Mouse (Mus musculus) olfactory bulb, adult 2 months (tissue): Measurements from ENCODE around the gene Otulinl.

ENCODE experiments used
- CTCF ChIP-seq: fragments of 200-500 bp; IDR thresholded peaks from 2 replicates; pipeline ENCODE4 v1.5.1; 2012; ENCODE audit warnings: low read depth, mild to moderate bottlenecking, low read length, moderate library complexity; ENCODE audit not compliant: insufficient read depth
- POLR2A ChIP-seq: fragments of 200-500 bp; IDR thresholded peaks from 2 replicates; pipeline ENCODE4 v1.6.1; 2012; ENCODE audit warnings: mild to moderate bottlenecking, low read depth, low read length, moderate library complexity; ENCODE audit not compliant: insufficient read depth

DNA sequence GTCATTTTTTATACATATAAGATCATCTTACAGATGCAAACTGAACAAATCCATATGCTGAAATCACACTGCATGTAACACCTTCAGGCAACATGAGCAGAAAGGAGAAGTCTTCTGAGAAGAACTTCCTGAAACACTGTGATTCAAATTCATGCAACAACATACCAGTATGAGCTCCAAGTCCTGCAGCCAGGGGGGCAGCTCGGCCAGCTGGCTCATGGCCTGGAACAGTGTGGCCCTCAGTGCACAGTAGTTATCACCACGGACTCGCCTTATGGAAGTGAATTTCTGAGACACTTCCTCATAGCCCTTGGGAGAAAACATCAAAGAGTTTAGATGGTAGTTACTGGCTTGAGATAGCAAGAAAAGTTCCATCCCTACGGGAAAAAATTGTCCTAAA, 65.2 kb downstream of the Otulinl start:
- no peak for TF ChIP-seq CTCF
- no peak for TF ChIP-seq POLR2A
